Mouse (Mus musculus): ENCODE data around the gene Col2a1. TPM values are rescaled to one million over a fixed set of nuclear protein-coding genes. Genes with fewer than 3 reads are reported as not detected.

Col2a1 gene
- total and polyA plus RNA-seq, 2 experiments from 2014 or later = 6.2 to 17.8 TPM

DNA sequence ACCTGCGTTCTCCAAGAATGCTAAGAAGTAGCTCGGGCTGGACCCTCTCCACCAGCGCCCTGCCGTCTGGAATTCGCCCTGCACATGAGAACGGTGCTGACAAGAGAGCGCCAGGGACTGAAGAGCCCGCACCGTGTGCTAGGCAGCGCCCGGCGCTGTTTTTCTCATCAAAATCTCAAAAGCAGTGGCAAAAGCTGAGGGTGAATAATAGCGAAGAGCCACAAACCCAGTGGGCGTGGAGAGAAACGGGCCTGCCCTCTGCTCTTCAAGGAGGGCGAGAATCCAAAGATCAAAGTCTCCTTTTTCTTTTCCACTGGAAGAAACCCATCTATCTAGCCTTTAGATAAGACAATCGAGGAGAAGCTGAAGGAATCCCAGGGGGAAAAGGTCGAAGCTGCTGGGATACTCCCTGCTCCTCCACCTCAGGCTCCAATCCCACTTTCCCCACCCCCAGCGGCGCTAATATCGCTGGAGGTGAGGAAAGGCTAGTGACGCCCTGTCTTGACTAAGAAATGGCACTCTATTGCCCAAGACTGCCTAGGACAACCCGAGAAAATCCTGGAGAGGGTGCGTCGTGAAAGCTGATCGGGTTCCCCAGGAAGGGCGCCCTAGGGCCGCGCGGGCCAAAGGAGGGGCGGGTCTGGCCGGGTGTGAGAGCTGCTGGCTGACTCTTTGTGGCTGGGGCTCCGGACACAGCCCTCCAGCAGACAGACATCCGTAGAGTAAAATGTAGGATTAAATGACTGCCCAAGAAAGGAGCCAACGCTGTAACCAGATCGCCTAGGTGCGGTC, 3.0 kb downstream of the Col2a1 start:
- peaks cover 32% of the 10 kb centered on the region for H3K4me1 ChIP-seq (ENCODE audit: insufficient read depth, low read length)
- H3K27me3 ChIP-seq (ENCODE audit: insufficient read depth, low read length) = peaks cover 36% of the 10 kb centered on the region
- no peak; the same call in 1 of the 2 replicates for ATAC-seq (ENCODE audit: low FRiP score)
- H3K9me3 ChIP-seq (ENCODE audit: low read length) = no peaks in the 10 kb centered on the region
- no peak for DNase-seq (ENCODE audit: low spot score)
- peak overlapping the region; percentile 36 for H3K4me3 ChIP-seq (ENCODE audit: low read depth, low read length)
- H3K4me2 ChIP-seq (ENCODE audit: low read depth, low read length, poor library complexity, severe bottlenecking) = peak overlapping the region; percentile 91
- peak overlapping the region; percentile 48 for H3K9ac ChIP-seq (replicated peaks; ENCODE audit: low read length, poor library complexity, severe bottlenecking)
- 0 out of 2 replicates have a peak, but pooled peaks have one; percentile 1 for TF ChIP-seq CTCF (IDR thresholded peaks at IDR 0.05)
- no peaks in the 10 kb centered on the region for H3K36me3 ChIP-seq (ENCODE audit: insufficient read depth, low read length)
- WGBS = 4% methylated on average over 37 of the region's 37 CpGs
- no peak overlapping the region for H3K27ac ChIP-seq (ENCODE audit: low read depth, low read length)

DNA sequence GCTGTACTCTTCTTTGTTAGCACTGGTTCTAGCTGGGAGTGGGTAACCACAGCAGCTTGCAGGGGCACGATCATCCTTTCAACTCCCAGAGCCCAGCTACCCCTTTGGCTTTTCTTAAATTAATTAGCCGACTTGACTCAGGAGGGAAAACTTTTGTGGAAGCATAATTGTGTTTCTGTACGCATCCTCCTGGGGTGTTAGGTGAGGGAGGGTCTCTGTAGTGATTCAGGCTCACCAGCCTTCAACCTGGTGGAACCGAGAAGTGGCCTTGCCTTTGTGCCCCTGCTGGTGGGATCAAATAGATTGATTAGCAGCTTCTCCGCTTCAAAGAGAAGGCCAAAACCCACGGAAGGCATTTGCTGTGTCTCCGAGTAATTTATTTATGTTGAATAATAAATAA, 4.5 kb downstream of the Col2a1 start:
- no peak overlapping the region for H3K4me3 ChIP-seq (ENCODE audit: low read depth, low read length)
- H3K27ac ChIP-seq (ENCODE audit: low read depth, low read length) = no peak overlapping the region
- ATAC-seq (ENCODE audit: low FRiP score) (no peak), DNase-seq (ENCODE audit: low spot score) (no peak)
- no peaks in the 10 kb centered on the region for H3K9me3 ChIP-seq (ENCODE audit: low read length)
- H3K36me3 ChIP-seq (ENCODE audit: insufficient read depth, low read length) = no peaks in the 10 kb centered on the region
- no peak overlapping the region for H3K9ac ChIP-seq (replicated peaks; ENCODE audit: low read length, poor library complexity, severe bottlenecking)
- TF ChIP-seq CTCF (IDR thresholded peaks at IDR 0.05) = peak; percentile 23
- H3K4me1 ChIP-seq (ENCODE audit: insufficient read depth, low read length) = peaks cover 31% of the 10 kb centered on the region
- WGBS = 21% methylated on average over 7 of the region's 7 CpGs
- H3K27me3 ChIP-seq (ENCODE audit: insufficient read depth, low read length) = peaks cover 28% of the 10 kb centered on the region
- no peak overlapping the region for H3K4me2 ChIP-seq (ENCODE audit: low read depth, low read length, poor library complexity, severe bottlenecking)

DNA sequence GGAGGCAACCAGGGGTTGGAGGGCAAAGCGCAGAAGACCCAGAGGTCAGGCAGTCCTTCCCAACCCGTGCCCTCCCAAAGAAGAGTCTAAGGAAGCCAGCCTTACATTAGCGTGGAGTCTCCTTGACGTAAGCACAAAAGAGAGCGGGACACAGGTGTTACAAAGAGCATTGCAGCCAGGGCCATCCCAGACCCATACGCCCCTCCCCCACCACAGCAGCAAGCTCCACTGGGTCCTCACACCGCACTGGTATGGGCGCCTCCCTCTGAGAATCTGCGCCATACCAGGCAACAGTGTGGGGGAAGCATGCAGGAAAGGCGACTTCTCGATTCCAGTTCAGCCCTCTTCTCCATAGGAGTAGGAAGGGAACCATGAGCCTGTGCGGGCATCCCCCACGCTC, 4.9 kb downstream of the Col2a1 start:
- H3K9me3 ChIP-seq (ENCODE audit: low read length) = no peaks in the 10 kb centered on the region
- TF ChIP-seq CTCF (IDR thresholded peaks at IDR 0.05) = no peak
- H3K9ac ChIP-seq (replicated peaks; ENCODE audit: low read length, poor library complexity, severe bottlenecking) = no peak overlapping the region
- peaks cover 26% of the 10 kb centered on the region for H3K4me1 ChIP-seq (ENCODE audit: insufficient read depth, low read length)
- H3K27me3 ChIP-seq (ENCODE audit: insufficient read depth, low read length) = peaks cover 23% of the 10 kb centered on the region
- no peak overlapping the region for H3K4me2 ChIP-seq (ENCODE audit: low read depth, low read length, poor library complexity, severe bottlenecking)
- ATAC-seq (ENCODE audit: low FRiP score) (no peak), DNase-seq (ENCODE audit: low spot score) (no peak)
- no peaks in the 10 kb centered on the region for H3K36me3 ChIP-seq (ENCODE audit: insufficient read depth, low read length)
- no peak overlapping the region for H3K4me3 ChIP-seq (ENCODE audit: low read depth, low read length)
- H3K27ac ChIP-seq (ENCODE audit: low read depth, low read length) = no peak overlapping the region
- WGBS = 50% methylated on average over 13 of the region's 13 CpGs

DNA sequence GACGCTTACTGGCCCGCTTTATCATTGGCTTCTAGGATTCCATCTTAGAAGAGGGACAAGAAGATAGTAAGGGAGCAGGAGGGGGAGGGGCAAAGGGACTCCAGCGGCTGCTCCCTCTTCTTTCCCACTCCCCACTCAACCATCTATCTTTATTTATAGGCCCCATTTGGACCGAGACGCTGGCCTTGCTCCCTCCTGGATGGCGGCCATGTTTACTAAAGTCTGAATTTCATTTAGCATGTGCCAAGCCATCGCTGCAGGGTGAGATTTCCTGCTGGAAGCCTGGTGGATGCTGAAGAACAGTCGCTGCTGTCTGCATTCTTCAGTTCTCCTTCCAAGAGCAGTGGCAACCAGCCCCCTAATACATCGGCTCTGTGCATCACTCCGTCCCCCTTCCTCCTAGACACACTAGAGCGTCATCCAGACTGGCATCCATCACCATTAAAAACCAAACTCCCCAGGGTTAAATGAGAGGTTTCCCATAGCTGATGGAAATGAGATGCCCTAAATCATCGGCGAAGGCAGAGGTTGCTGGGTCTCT, 7.7 kb downstream of the Col2a1 start:
- no peak overlapping the region for H3K9ac ChIP-seq (replicated peaks; ENCODE audit: low read length, poor library complexity, severe bottlenecking)
- 64% methylated on average over 13 of the region's 13 CpGs for WGBS
- no peak overlapping the region for H3K27ac ChIP-seq (ENCODE audit: low read depth, low read length)
- H3K4me3 ChIP-seq (ENCODE audit: low read depth, low read length) = no peak overlapping the region
- H3K9me3 ChIP-seq (ENCODE audit: low read length) = no peaks in the 10 kb centered on the region
- DNase-seq (ENCODE audit: low spot score) (peak; percentile 88), ATAC-seq (ENCODE audit: low FRiP score) (no peak)
- 0 out of 2 replicates have a peak, but pooled peaks cover 8% of the 10 kb centered on the region for H3K27me3 ChIP-seq (ENCODE audit: insufficient read depth, low read length)
- no peak for TF ChIP-seq CTCF (IDR thresholded peaks at IDR 0.05)
- H3K4me1 ChIP-seq (ENCODE audit: insufficient read depth, low read length) = peaks cover 15% of the 10 kb centered on the region
- no peaks in the 10 kb centered on the region for H3K36me3 ChIP-seq (ENCODE audit: insufficient read depth, low read length)
- H3K4me2 ChIP-seq (ENCODE audit: low read depth, low read length, poor library complexity, severe bottlenecking) = no peak overlapping the region

DNA sequence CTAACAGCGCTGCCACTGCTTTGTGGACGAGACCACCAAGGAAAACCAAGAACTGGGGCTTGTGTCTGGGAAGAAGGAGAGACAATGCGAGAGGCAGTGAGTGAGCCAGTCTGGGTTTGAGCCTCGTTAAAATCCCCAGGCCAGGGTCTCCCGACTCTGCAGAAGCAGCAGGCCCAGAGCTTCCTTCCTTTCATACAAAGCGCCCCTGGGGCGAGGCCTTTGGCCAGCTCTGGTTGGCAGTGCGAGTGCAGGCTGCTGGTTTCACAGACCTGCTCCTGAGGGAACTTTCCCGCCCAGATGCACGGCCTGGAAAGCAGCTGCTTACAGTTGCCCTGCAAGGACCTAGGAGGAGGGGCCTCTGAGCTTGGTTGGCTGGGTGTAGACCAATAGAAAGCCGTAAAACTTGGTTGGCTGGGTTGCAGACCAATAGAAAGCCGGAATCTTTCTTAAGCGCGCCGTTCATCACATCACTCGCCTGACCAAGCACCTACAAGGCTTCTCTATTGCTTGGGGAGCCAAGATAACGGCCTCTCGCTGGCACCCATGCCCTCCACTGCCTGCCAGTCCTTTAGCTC, 11.7 kb downstream of the Col2a1 start:
- TF ChIP-seq CTCF (IDR thresholded peaks at IDR 0.05) = no peak
- Histone ChIP-seq H3K9ac (replicated peaks; ENCODE audit: low read length, poor library complexity, severe bottlenecking) (0 out of 2 replicates have a peak overlapping the region, but pooled peaks have one; percentile 33), H3K4me3 (ENCODE audit: low read depth, low read length) (peak overlapping the region; percentile 32; the same call in 1 of the 2 replicates), H3K27ac (ENCODE audit: low read depth, low read length) (peak overlapping the region; percentile 78), H3K4me1 (ENCODE audit: insufficient read depth, low read length) (peaks cover 19% of the 10 kb centered on the region), H3K36me3 (ENCODE audit: insufficient read depth, low read length) (no peaks in the 10 kb centered on the region), H3K4me2 (ENCODE audit: low read depth, low read length, poor library complexity, severe bottlenecking) (peak overlapping the region; percentile 70), H3K9me3 (ENCODE audit: low read length) (no peaks in the 10 kb centered on the region), H3K27me3 (ENCODE audit: insufficient read depth, low read length) (no peaks in the 10 kb centered on the region)
- WGBS = 1% methylated on average over 18 of the region's 18 CpGs
- ATAC-seq (ENCODE audit: low FRiP score) (peak; percentile 94), DNase-seq (ENCODE audit: low spot score) (peak; percentile 98)
